Mouse (Mus musculus): ENCODE results near the gene Serinc5. TPM values are rescaled to one million over a fixed set of nuclear protein-coding genes. Genes with fewer than 3 reads are reported as not detected.

Serinc5 gene
- polyA plus RNA-seq, 1 experiment from 2014 or later, result 9.9 TPM

DNA sequence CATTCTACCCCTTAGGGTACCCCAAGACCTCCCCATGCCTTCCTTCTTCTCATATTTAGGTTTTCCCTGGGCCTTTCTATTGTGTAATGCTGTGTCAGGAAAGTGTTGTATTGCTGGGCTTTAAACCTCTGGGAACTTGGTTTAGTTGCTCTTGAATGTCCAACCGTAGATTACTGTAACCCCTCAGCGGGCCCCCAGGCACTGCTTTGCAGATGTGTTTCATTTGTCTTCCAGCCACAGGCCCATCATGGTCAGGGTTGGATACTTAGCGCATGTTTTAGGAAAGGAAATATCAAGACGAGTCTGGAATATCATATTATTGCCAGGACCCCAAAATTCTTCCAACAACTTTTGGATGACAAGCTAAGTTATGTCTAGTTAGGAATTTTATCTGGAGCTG, 110.1 kb downstream of the Serinc5 start:
- Histone ChIP-seq H3K27ac (ENCODE audit: low read depth, low read length) (no peak overlapping the region), H3K4me2 (no peak overlapping the region), H3K9ac (ENCODE audit: low read depth, low read length) (no peak overlapping the region), H3K9me3 (replicated peaks; ENCODE audit: control insufficient read depth, low read length) (no peaks in the 10 kb centered on the region), H3K27me3 (ENCODE audit: control insufficient read depth, insufficient read depth, low read length) (no peaks in the 10 kb centered on the region), H3K36me3 (ENCODE audit: control insufficient read depth, insufficient read depth, low read length) (no peaks in the 10 kb centered on the region), H3K4me1 (ENCODE audit: control insufficient read depth, insufficient read depth, low read length) (no peaks in the 10 kb centered on the region), H3K4me3 (ENCODE audit: low read depth, low read length) (no peak overlapping the region)
- 82% methylated on average over 4 of the region's 4 CpGs for WGBS (ENCODE audit: insufficient replicate concordance)
- no peak for ATAC-seq (replicated peaks; ENCODE audit: insufficient number of reproducible peaks, low FRiP score, low TSS enrichment)

DNA sequence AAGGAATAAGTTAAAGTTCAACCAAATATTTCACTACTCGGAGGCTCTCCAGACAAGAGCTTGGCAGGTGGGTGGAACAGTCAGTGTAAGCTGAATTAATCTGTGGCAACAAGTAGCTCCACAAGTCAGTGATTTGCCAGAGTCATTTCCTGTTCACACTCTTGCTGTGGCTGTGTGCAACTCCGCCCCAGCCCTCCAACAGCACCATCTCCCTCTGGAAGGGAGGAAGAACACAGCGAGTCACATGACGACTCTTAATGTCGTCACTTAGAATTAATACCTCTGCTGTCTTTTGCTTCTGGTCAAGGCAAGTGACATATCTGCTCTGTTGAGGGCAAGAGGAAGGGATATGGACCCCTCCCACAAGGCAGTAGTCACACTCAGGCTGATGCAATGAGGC, 111.5 kb downstream of the Serinc5 start:
- Histone ChIP-seq H3K9ac (ENCODE audit: low read depth, low read length) (no peak overlapping the region), H3K27ac (ENCODE audit: low read depth, low read length) (no peak overlapping the region), H3K4me1 (ENCODE audit: control insufficient read depth, insufficient read depth, low read length) (no peaks in the 10 kb centered on the region), H3K9me3 (replicated peaks; ENCODE audit: control insufficient read depth, low read length) (no peaks in the 10 kb centered on the region), H3K27me3 (ENCODE audit: control insufficient read depth, insufficient read depth, low read length) (no peaks in the 10 kb centered on the region), H3K4me3 (ENCODE audit: low read depth, low read length) (no peak overlapping the region), H3K4me2 (no peak overlapping the region), H3K36me3 (ENCODE audit: control insufficient read depth, insufficient read depth, low read length) (no peaks in the 10 kb centered on the region)
- ATAC-seq (replicated peaks; ENCODE audit: insufficient number of reproducible peaks, low FRiP score, low TSS enrichment), result no peak
- 71% methylated on average over 5 of the region's 5 CpGs for WGBS (ENCODE audit: insufficient replicate concordance)

DNA sequence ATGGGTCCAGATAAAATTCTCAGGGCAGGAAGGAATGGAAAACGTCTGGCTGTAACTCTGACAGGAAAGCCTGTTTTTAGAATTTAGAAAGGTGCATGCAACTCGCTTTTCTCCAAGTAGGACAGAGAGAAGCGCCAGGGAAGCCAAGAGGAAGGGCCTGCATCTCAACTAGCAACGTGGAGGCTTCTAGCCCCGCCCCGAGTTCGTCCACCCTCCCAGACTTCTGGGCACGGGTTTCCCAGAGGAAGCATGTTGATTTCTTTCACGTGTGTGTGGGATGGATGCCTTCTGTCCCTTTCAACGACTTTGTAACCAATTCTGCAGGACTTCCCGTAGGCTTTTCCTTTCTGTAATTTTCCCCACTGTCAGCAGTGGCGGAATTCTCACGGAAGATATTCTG, 118.9 kb downstream of the Serinc5 start:
- H3K27me3 ChIP-seq (ENCODE audit: control insufficient read depth, insufficient read depth, low read length), result 0 out of 2 replicates have a peak, but pooled peaks cover 3% of the 10 kb centered on the region
- H3K4me2 ChIP-seq, result peak overlapping the region; percentile 6
- H3K36me3 ChIP-seq (ENCODE audit: control insufficient read depth, insufficient read depth, low read length), result no peaks in the 10 kb centered on the region
- 0 out of 2 replicates have a peak, but pooled peaks cover 4% of the 10 kb centered on the region for H3K4me1 ChIP-seq (ENCODE audit: control insufficient read depth, insufficient read depth, low read length)
- no peak overlapping the region for H3K4me3 ChIP-seq (ENCODE audit: low read depth, low read length)
- H3K9me3 ChIP-seq (replicated peaks; ENCODE audit: control insufficient read depth, low read length), result no peaks in the 10 kb centered on the region
- no peak overlapping the region for H3K27ac ChIP-seq (ENCODE audit: low read depth, low read length)
- no peak for ATAC-seq (replicated peaks; ENCODE audit: insufficient number of reproducible peaks, low FRiP score, low TSS enrichment)
- WGBS (ENCODE audit: insufficient replicate concordance), result 38% methylated on average over 13 of the region's 13 CpGs
- H3K9ac ChIP-seq (ENCODE audit: low read depth, low read length), result no peak overlapping the region

DNA sequence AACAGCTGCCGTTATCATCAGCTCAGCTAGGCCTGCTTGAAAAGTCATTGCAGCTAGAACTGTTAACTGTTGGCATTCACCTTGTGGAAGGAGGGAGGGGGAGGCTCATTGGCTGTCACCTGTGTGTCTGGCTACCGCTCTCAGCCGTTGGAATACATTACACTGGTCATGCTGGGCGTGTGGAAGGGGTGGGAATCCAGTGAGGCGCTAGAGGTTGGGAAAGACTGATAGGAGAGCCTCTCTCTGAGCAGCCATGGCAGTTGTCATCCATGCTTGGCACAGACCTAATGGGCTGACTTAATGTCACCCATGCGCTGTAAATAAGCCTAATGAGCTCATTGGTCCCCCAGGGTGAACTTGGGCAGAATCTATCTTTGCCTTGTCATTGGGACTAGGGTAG, 120.9 kb downstream of the Serinc5 start:
- 55% methylated on average over 6 of the region's 6 CpGs for WGBS (ENCODE audit: insufficient replicate concordance)
- peaks cover 7% of the 10 kb centered on the region; the same call in 1 of the 2 replicates for H3K4me1 ChIP-seq (ENCODE audit: control insufficient read depth, insufficient read depth, low read length)
- H3K9me3 ChIP-seq (replicated peaks; ENCODE audit: control insufficient read depth, low read length), result no peaks in the 10 kb centered on the region
- H3K4me3 ChIP-seq (ENCODE audit: low read depth, low read length), result no peak overlapping the region
- ATAC-seq (replicated peaks; ENCODE audit: insufficient number of reproducible peaks, low FRiP score, low TSS enrichment), result no peak
- H3K27ac ChIP-seq (ENCODE audit: low read depth, low read length), result no peak overlapping the region
- H3K4me2 ChIP-seq, result no peak overlapping the region
- H3K27me3 ChIP-seq (ENCODE audit: control insufficient read depth, insufficient read depth, low read length), result 0 out of 2 replicates have a peak, but pooled peaks cover 3% of the 10 kb centered on the region
- H3K36me3 ChIP-seq (ENCODE audit: control insufficient read depth, insufficient read depth, low read length), result no peaks in the 10 kb centered on the region
- H3K9ac ChIP-seq (ENCODE audit: low read depth, low read length), result no peak overlapping the region

DNA sequence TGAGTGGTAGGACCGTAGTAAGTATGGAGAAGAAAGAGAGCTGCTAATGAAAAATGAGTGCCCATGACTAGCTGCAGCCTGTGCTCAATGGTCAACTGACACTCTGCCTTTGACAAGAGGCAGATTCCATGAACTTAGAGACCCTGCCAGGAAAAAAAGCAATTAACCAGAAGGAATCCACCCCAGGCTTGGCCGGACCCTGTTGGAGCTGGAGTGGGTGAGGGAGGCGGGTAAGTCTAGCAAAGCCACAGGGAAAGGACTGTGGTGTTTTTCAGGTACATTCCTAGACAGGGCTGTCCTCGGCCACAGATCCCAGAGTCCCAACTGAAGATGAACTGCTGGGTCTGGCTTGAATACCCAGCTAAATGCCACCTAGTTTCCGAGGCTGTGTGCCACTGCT, 121.9 kb downstream of the Serinc5 start:
- Histone ChIP-seq H3K9ac (ENCODE audit: low read depth, low read length) (no peak overlapping the region), H3K4me3 (ENCODE audit: low read depth, low read length) (no peak overlapping the region), H3K4me1 (ENCODE audit: control insufficient read depth, insufficient read depth, low read length) (peaks cover 7% of the 10 kb centered on the region; the same call in 1 of the 2 replicates), H3K36me3 (ENCODE audit: control insufficient read depth, insufficient read depth, low read length) (no peaks in the 10 kb centered on the region), H3K4me2 (no peak overlapping the region), H3K27ac (ENCODE audit: low read depth, low read length) (no peak overlapping the region), H3K27me3 (ENCODE audit: control insufficient read depth, insufficient read depth, low read length) (0 out of 2 replicates have a peak, but pooled peaks cover 3% of the 10 kb centered on the region), H3K9me3 (replicated peaks; ENCODE audit: control insufficient read depth, low read length) (no peaks in the 10 kb centered on the region)
- WGBS (ENCODE audit: insufficient replicate concordance), result 75% methylated on average over 5 of the region's 5 CpGs
- no peak for ATAC-seq (replicated peaks; ENCODE audit: insufficient number of reproducible peaks, low FRiP score, low TSS enrichment)

DNA sequence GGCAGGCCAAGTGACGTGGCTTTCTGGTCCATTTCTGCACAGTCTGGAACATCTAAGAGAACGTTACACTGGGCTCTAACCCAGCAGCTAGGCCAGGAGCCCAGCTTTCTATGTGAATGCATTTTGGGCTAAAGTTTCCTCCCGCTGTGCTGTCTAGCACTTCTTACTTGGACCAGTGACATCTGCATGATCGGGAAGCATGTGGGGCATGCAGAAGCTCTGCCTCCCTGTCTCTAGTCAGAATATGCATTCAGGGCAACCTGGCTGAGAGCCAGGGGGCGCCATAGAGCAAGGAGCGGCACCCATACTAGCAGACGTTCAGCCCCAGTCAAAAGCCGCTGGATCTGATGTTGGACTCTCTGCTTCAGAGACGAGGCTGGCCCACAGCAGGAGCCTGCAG, 122.4 kb downstream of the Serinc5 start:
- Histone ChIP-seq H3K4me1 (ENCODE audit: control insufficient read depth, insufficient read depth, low read length) (peaks cover 7% of the 10 kb centered on the region; the same call in 1 of the 2 replicates), H3K36me3 (ENCODE audit: control insufficient read depth, insufficient read depth, low read length) (no peaks in the 10 kb centered on the region), H3K4me3 (ENCODE audit: low read depth, low read length) (no peak overlapping the region), H3K27me3 (ENCODE audit: control insufficient read depth, insufficient read depth, low read length) (0 out of 2 replicates have a peak, but pooled peaks cover 3% of the 10 kb centered on the region), H3K4me2 (no peak overlapping the region), H3K9ac (ENCODE audit: low read depth, low read length) (no peak overlapping the region), H3K27ac (ENCODE audit: low read depth, low read length) (no peak overlapping the region), H3K9me3 (replicated peaks; ENCODE audit: control insufficient read depth, low read length) (no peaks in the 10 kb centered on the region)
- WGBS (ENCODE audit: insufficient replicate concordance), result 33% methylated on average over 9 of the region's 9 CpGs
- no peak for ATAC-seq (replicated peaks; ENCODE audit: insufficient number of reproducible peaks, low FRiP score, low TSS enrichment)

DNA sequence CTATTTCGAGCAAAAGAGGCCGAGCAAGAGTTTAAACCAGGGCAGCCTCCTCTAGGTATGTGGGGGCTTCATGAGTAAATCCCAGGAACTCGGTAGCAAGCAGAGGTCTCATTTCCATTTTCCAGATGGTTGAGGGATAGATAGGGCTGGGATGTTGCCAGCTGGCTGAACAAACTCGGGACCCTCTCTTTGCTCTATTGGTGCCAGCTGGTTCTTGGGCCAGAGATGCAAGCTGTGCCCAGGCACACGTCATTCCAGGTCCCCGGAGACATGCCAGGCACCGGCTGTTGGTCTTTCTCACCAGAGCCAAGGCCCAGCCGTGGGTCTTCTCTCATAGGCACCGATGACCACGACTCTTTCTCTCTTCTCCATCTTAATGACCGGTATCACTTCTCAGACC, 122.8 kb downstream of the Serinc5 start:
- WGBS (ENCODE audit: insufficient replicate concordance), result 85% methylated on average over 11 of the region's 11 CpGs
- Histone ChIP-seq H3K27me3 (ENCODE audit: control insufficient read depth, insufficient read depth, low read length) (0 out of 2 replicates have a peak, but pooled peaks cover 3% of the 10 kb centered on the region), H3K4me3 (ENCODE audit: low read depth, low read length) (no peak overlapping the region), H3K27ac (ENCODE audit: low read depth, low read length) (no peak overlapping the region), H3K9me3 (replicated peaks; ENCODE audit: control insufficient read depth, low read length) (no peaks in the 10 kb centered on the region), H3K4me2 (no peak overlapping the region), H3K9ac (ENCODE audit: low read depth, low read length) (no peak overlapping the region), H3K36me3 (ENCODE audit: control insufficient read depth, insufficient read depth, low read length) (no peaks in the 10 kb centered on the region), H3K4me1 (ENCODE audit: control insufficient read depth, insufficient read depth, low read length) (peaks cover 7% of the 10 kb centered on the region; the same call in 1 of the 2 replicates)
- no peak for ATAC-seq (replicated peaks; ENCODE audit: insufficient number of reproducible peaks, low FRiP score, low TSS enrichment)

DNA sequence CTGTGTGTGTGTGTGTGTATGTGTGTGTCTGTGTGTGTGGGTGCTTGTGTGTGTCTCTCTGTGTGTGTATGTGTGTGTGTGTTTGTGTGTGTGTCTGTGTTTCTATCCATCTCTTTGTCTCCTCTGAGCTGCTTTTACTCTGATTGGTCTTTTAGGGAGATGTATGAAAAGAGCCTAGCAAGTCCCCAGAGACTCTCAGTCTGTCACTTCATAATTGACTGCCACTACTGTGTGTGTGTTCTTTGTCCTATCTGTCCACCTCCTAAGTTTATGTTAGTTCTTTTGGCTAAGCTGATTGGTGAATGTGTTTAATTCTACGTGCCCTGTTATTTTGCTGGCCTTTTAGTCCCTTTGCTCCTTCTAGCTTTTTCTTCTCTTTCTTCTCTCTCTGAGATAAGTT, 124.8 kb downstream of the Serinc5 start:
- Histone ChIP-seq H3K27ac (ENCODE audit: low read depth, low read length) (no peak overlapping the region), H3K4me1 (ENCODE audit: control insufficient read depth, insufficient read depth, low read length) (peaks cover 7% of the 10 kb centered on the region; the same call in 1 of the 2 replicates), H3K36me3 (ENCODE audit: control insufficient read depth, insufficient read depth, low read length) (no peaks in the 10 kb centered on the region), H3K27me3 (ENCODE audit: control insufficient read depth, insufficient read depth, low read length) (0 out of 2 replicates have a peak, but pooled peaks cover 3% of the 10 kb centered on the region), H3K9ac (ENCODE audit: low read depth, low read length) (no peak overlapping the region), H3K4me2 (no peak overlapping the region), H3K4me3 (ENCODE audit: low read depth, low read length) (no peak overlapping the region), H3K9me3 (replicated peaks; ENCODE audit: control insufficient read depth, low read length) (no peaks in the 10 kb centered on the region)
- no peak for ATAC-seq (replicated peaks; ENCODE audit: insufficient number of reproducible peaks, low FRiP score, low TSS enrichment)
- WGBS (ENCODE audit: insufficient replicate concordance), result 70% methylated on average over 1 of the region's 1 CpGs
